Mouse (Mus musculus) midbrain, embryonic 15.5 days (tissue): ENCODE data around the gene Hcn3. TPM values are rescaled to one million over a fixed set of nuclear protein-coding genes. Genes with fewer than 3 reads are reported as not detected.

ENCODE experiments used
- ATAC-seq: fragments of 200-750 bp; cut with Nextera tagmentation; replicated peaks from 2 replicates; pipeline ENCODE4 v1.8.0; 2017; ENCODE audit warnings: moderate TSS enrichment
- H3K27ac ChIP-seq: fragments of 300-500 bp; sonication (generic); 2 replicates; pipeline ENCODE4 v1.5.1; 2015; ENCODE audit warnings: mild to moderate bottlenecking, inconsistent platforms
- H3K27me3 ChIP-seq: fragments of 300-500 bp; sonication (generic); replicated peaks from 2 replicates; pipeline ENCODE4 v1.6.1; 2015; ENCODE audit warnings: inconsistent platforms
- H3K36me3 ChIP-seq: fragments of 300-500 bp; sonication (generic); replicated peaks from 2 replicates; pipeline ENCODE4 v1.6.1; 2015; ENCODE audit warnings: inconsistent platforms
- H3K4me1 ChIP-seq: fragments of 300-500 bp; sonication (generic); 2 replicates; pipeline ENCODE4 v1.6.1; 2015; ENCODE audit warnings: inconsistent platforms
- H3K4me2 ChIP-seq: fragments of 300-500 bp; sonication (generic); 2 replicates; pipeline ENCODE4 v1.6.1; 2015; ENCODE audit warnings: inconsistent platforms, mild to moderate bottlenecking, moderate library complexity
- H3K4me3 ChIP-seq: fragments of 300-500 bp; sonication (generic); 2 replicates; pipeline ENCODE4 v1.5.1; 2015; ENCODE audit warnings: mild to moderate bottlenecking, inconsistent platforms
- H3K9ac ChIP-seq: fragments of 300-500 bp; sonication (generic); 2 replicates; pipeline ENCODE4 v1.6.1; 2015; ENCODE audit warnings: mild to moderate bottlenecking, inconsistent platforms
- H3K9me3 ChIP-seq: fragments of 300-500 bp; sonication (generic); 2 replicates; pipeline ENCODE4 v1.6.1; 2016; ENCODE audit warnings: inconsistent platforms
- WGBS: fragments of 180-500 bp; shearing (Covaris S2); methylation state at CpG from one replicate; pipeline ENCODE4 v1.1.7; 2015; ENCODE audit warnings: mixed read lengths; 5-methylcytosine and 5-hydroxymethylcytosine counted together
- polyA plus RNA-seq: library from polyadenylated mRNA; unstranded; fragments of >200 nt; fragmentation: Nextera tagmentation; extraction: Ambion mirVana; gene quantifications from 2 replicates; pipeline ENCODE4 v1.2.1, GENCODE M21; 2015

The Hcn3 gene
- polyA plus RNA-seq: 59.6 and 59.8 TPM in 2 replicates

- Histone ChIP-seq H3K36me3 (no peaks in the 10 kb centered on the region), H3K4me1 (peaks cover 34% of the 10 kb centered on the region), H3K9me3 (no peaks in the 10 kb centered on the region), H3K27ac (peak within 1 kb of the TSS; percentile 75), H3K9ac (peak within 1 kb of the TSS; percentile 76), H3K27me3 (no peaks in the 10 kb centered on the region), H3K4me2 (peak within 1 kb of the TSS; percentile 89), H3K4me3 (peak within 1 kb of the TSS; percentile 88)
- 0% methylated on average over 55 of the region's 66 CpGs for WGBS
- peak; percentile 81 for ATAC-seq
Measured at GRCm38 (mm10) chr3:89159616-89160344, at the start of gene Hcn3. Gene Hcn3, minus strand, starts transcription at chr3:89160196.

- peaks cover 14% of the 10 kb centered on the region for H3K4me1 ChIP-seq
- no peaks in the 10 kb centered on the region for H3K27me3 ChIP-seq
- H3K27ac ChIP-seq: no peak overlapping the region
- H3K9me3 ChIP-seq: no peaks in the 10 kb centered on the region
- no peak overlapping the region for H3K9ac ChIP-seq
- WGBS: 96% methylated on average over 7 of the region's 7 CpGs
- peaks cover 46% of the 10 kb centered on the region for H3K36me3 ChIP-seq
- H3K4me3 ChIP-seq: no peak overlapping the region
- H3K4me2 ChIP-seq: no peak overlapping the region
- ATAC-seq: no peak
Measured at GRCm38 (mm10) chr3:89209731-89210130, 49.7 kb upstream of the Hcn3 start.

- Histone ChIP-seq H3K9ac (no peak overlapping the region), H3K4me3 (no peak overlapping the region), H3K9me3 (no peaks in the 10 kb centered on the region), H3K4me1 (peaks cover 10% of the 10 kb centered on the region), H3K27me3 (no peaks in the 10 kb centered on the region), H3K27ac (no peak overlapping the region), H3K4me2 (no peak overlapping the region), H3K36me3 (peaks cover 46% of the 10 kb centered on the region)
- ATAC-seq: no peak
- WGBS: 88% methylated on average over 6 of the region's 6 CpGs
Measured at GRCm38 (mm10) chr3:89208736-89209135, 48.7 kb upstream of the Hcn3 start.

- Histone ChIP-seq H3K9ac (no peak overlapping the region), H3K4me1 (peaks cover 12% of the 10 kb centered on the region), H3K4me3 (no peak overlapping the region), H3K4me2 (no peak overlapping the region), H3K27ac (no peak overlapping the region), H3K36me3 (peaks cover 46% of the 10 kb centered on the region), H3K27me3 (no peaks in the 10 kb centered on the region), H3K9me3 (no peaks in the 10 kb centered on the region)
- WGBS: 93% methylated on average over 13 of the region's 13 CpGs
- ATAC-seq: no peak
Measured at GRCm38 (mm10) chr3:89208075-89208657, 48.2 kb upstream of the Hcn3 start.

DNA sequence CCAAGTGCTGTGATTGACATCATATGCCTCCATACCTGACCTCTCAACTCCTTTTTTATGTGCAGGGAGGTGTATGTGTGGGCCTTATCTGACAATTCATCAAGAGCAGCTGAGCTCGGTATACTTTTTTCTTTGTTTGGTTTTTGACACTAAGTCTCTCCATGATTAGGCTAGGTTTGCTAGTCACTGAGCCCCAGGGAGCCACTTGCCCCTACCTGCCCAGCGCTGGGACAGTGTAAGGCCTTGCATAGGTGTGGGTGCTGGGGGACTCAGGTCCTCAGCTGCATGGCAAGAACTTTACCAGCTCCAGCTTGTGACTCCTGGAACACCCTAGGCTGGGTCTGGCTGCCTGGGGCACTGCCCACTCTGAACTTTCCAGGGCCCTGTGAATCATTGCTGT lies 46.7 kb upstream of the Hcn3 start:
- Histone ChIP-seq H3K9ac (no peak overlapping the region), H3K27me3 (no peaks in the 10 kb centered on the region), H3K4me2 (no peak overlapping the region), H3K36me3 (peaks cover 46% of the 10 kb centered on the region), H3K9me3 (no peaks in the 10 kb centered on the region), H3K4me1 (peaks cover 5% of the 10 kb centered on the region), H3K4me3 (no peak overlapping the region), H3K27ac (no peak overlapping the region)
- WGBS: 93% methylated on average over 2 of the region's 2 CpGs
- no peak for ATAC-seq

- Histone ChIP-seq H3K36me3 (peaks cover 46% of the 10 kb centered on the region), H3K9me3 (no peaks in the 10 kb centered on the region), H3K4me1 (peaks cover 5% of the 10 kb centered on the region), H3K27me3 (no peaks in the 10 kb centered on the region), H3K9ac (no peak overlapping the region), H3K4me3 (no peak overlapping the region), H3K4me2 (no peak overlapping the region), H3K27ac (no peak overlapping the region)
- no peak for ATAC-seq
- WGBS: 91% methylated on average over 7 of the region's 7 CpGs
Measured at GRCm38 (mm10) chr3:89206079-89206478, 46.1 kb upstream of the Hcn3 start.

DNA sequence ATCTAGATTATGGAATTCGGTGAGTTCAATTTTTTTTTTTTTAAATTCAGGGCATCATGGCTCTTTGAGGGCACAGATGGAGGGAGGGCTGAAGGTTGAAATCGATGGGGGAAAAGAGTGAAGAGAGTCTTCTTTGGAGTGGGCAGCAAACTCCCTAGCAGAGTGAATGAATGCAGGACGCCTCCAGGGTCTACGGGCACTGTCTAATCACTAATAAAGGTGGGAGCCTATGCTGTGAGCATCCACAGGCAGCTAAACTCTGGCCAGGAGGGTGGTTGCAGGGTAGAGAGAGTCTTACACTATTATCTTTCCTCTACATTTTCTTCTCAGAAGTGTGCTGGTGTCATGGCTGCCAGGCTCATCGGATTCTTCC lies 43.1 kb upstream of the Hcn3 start:
- Histone ChIP-seq H3K36me3 (peaks cover 29% of the 10 kb centered on the region), H3K27me3 (no peaks in the 10 kb centered on the region), H3K4me3 (peak overlapping the region; percentile 50), H3K27ac (peak overlapping the region; percentile 54), H3K9ac (peak overlapping the region; percentile 43), H3K4me2 (peak overlapping the region; percentile 73), H3K4me1 (peaks cover 5% of the 10 kb centered on the region), H3K9me3 (no peaks in the 10 kb centered on the region)
- ATAC-seq: peak; percentile 48
- 40% methylated on average over 5 of the region's 5 CpGs for WGBS

- WGBS: 25% methylated on average over 13 of the region's 13 CpGs
- Histone ChIP-seq H3K36me3 (peaks cover 22% of the 10 kb centered on the region), H3K27ac (peak within 1 kb of the TSS; percentile 65)
Measured at GRCm38 (mm10) chr3:89202253-89203141, 42.5 kb upstream of the Hcn3 start, which contains the start of gene Gba. Gene Gba, plus strand, starts transcription at chr3:89202928.

GRCm38 (mm10) chr3:89199839-89200238 lies 39.8 kb upstream of the Hcn3 start:
- no peaks in the 10 kb centered on the region for H3K9me3 ChIP-seq

More at GRCm38 (mm10) chr3:89202253-89203141, 42.5 kb upstream of the Hcn3 start, which contains the start of gene Gba:
- no peaks in the 10 kb centered on the region for H3K9me3 ChIP-seq
- H3K9ac ChIP-seq: peak within 1 kb of the TSS; percentile 43
- peak within 1 kb of the TSS; percentile 73 for H3K4me2 ChIP-seq
- peaks cover 5% of the 10 kb centered on the region for H3K4me1 ChIP-seq
- peak within 1 kb of the TSS; percentile 50 for H3K4me3 ChIP-seq
- no peaks in the 10 kb centered on the region for H3K27me3 ChIP-seq
- ATAC-seq: peak; percentile 89

GRCm38 (mm10) chr3:89195979-89196877 lies 36.2 kb upstream of the Hcn3 start:
- H3K36me3 ChIP-seq: no peaks in the 10 kb centered on the region
- H3K27me3 ChIP-seq: no peaks in the 10 kb centered on the region
- peak; percentile 93 for ATAC-seq
- H3K27ac ChIP-seq: peak overlapping the region; percentile 69
- 5% methylated on average over 33 of the region's 33 CpGs for whole genome bisulfite sequencing
- H3K9ac ChIP-seq: peak overlapping the region; percentile 40
- no peaks in the 10 kb centered on the region for H3K9me3 ChIP-seq
- peaks cover 10% of the 10 kb centered on the region for H3K4me1 ChIP-seq
- peak overlapping the region; percentile 37 for H3K4me3 ChIP-seq
- H3K4me2 ChIP-seq: peak overlapping the region; percentile 55

More at GRCm38 (mm10) chr3:89199839-89200238, 39.8 kb upstream of the Hcn3 start:
- H3K4me1 ChIP-seq: peaks cover 16% of the 10 kb centered on the region
- ATAC-seq: no peak
- no peaks in the 10 kb centered on the region for H3K36me3 ChIP-seq
- WGBS: 82% methylated on average over 3 of the region's 3 CpGs
- H3K27me3 ChIP-seq: no peaks in the 10 kb centered on the region
- H3K9ac ChIP-seq: no peak overlapping the region
- H3K4me2 ChIP-seq: no peak overlapping the region
- H3K4me3 ChIP-seq: no peak overlapping the region
- H3K27ac ChIP-seq: no peak overlapping the region

GRCm38 (mm10) chr3:89193853-89194252 lies 33.9 kb upstream of the Hcn3 start:
- ATAC-seq: no peak
- no peaks in the 10 kb centered on the region for H3K9me3 ChIP-seq
- H3K4me1 ChIP-seq: peaks cover 10% of the 10 kb centered on the region
- H3K27me3 ChIP-seq: no peaks in the 10 kb centered on the region
- H3K27ac ChIP-seq: no peak overlapping the region
- H3K9ac ChIP-seq: no peak overlapping the region
- 93% methylated on average over 2 of the region's 2 CpGs for WGBS
- no peak overlapping the region for H3K4me3 ChIP-seq
- H3K4me2 ChIP-seq: no peak overlapping the region
- H3K36me3 ChIP-seq: 0 out of 2 replicates have a peak, but pooled peaks cover 1% of the 10 kb centered on the region
